Mouse (Mus musculus): ENCODE results near the gene Rnf11.
"Not testable (repeated sequence)": the region's sequence is repeated elsewhere in the genome, so short reads cannot be mapped to it uniquely, and the experiment has no call there.

Rnf11 gene

GRCm38 (mm10) chr4:109410681-109411376 lies 73.7 kb downstream of the Rnf11 start:
- no peak for DNase-seq (ENCODE audit: low spot score)

GRCm38 (mm10) chr4:109407701-109408485 lies 76.6 kb downstream of the Rnf11 start:
- DNase-seq (ENCODE audit: low spot score), result no peak

GRCm38 (mm10) chr4:109407176-109407520 lies 77.4 kb downstream of the Rnf11 start:
- DNase-seq (ENCODE audit: low spot score), result no peak

GRCm38 (mm10) chr4:109406486-109407175 lies 77.9 kb downstream of the Rnf11 start, which contains the start of gene Ttc39a:
Gene Ttc39a, plus strand, starts transcription at chr4:109406623.
- no peak for DNase-seq (ENCODE audit: low spot score)

GRCm38 (mm10) chr4:109406054-109406485 lies 78.5 kb downstream of the Rnf11 start:
- no peak for DNase-seq (ENCODE audit: low spot score)

DNA sequence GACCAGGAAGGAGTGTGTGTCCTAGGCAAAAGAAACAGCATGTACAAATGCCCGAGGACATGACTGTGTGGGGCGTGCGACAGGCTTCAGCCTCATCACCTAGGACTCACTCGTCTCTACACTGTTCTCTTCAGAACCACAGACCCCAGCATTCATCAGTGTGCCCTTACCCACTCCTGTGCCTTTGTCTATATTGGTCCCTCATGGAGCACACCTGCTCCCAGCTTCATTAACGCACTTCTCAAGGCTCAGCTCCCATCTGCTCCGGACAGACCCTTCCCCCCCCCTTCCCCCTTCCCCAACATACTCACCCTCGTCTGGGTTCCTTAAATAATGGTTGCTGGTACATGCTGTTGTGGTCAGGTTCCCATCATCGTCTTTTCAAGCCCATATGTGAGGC lies 79.1 kb downstream of the Rnf11 start:
- DNase-seq (ENCODE audit: low spot score), result no peak

GRCm38 (mm10) chr4:109404908-109405307 lies 79.6 kb downstream of the Rnf11 start:
- DNase-seq (ENCODE audit: low spot score), result not testable (repeated sequence)

GRCm38 (mm10) chr4:109401176-109401689 lies 83.3 kb downstream of the Rnf11 start:
- no peak for DNase-seq (ENCODE audit: low spot score)

All from layer of hippocampus, adult 9-10 months (tissue).